Mouse (Mus musculus) heart, postnatal 0 days (tissue): ENCODE results near the gene Cited4.

Source experiments
- CTCF ChIP-seq: IDR thresholded peaks from 2 replicates; pipeline ENCODE4 v1.5.1; 2016; ENCODE audit warnings: antibody characterized with exemption, control low read depth, low read depth
- EP300 ChIP-seq: IDR thresholded peaks from 2 replicates; pipeline ENCODE4 v1.6.1; 2016; ENCODE audit warnings: antibody characterized with exemption, low read depth

- TF ChIP-seq EP300 (no peak), CTCF (no peak)
These were observed 1.2 kb downstream of the Cited4 start for GRCm38 (mm10) chr4:120667555-120667954.
